Mouse (Mus musculus): Measurements from ENCODE around the gene Scmh1. TPM values are rescaled to one million over a fixed set of nuclear protein-coding genes. Genes with fewer than 3 reads are reported as not detected.
A peak's percentile ranks its signal among the peaks of the same experiment; 100 is the strongest.

Scmh1 gene
- polyA plus RNA-seq, 1 experiment from 2014 or later = 40.0 TPM

DNA sequence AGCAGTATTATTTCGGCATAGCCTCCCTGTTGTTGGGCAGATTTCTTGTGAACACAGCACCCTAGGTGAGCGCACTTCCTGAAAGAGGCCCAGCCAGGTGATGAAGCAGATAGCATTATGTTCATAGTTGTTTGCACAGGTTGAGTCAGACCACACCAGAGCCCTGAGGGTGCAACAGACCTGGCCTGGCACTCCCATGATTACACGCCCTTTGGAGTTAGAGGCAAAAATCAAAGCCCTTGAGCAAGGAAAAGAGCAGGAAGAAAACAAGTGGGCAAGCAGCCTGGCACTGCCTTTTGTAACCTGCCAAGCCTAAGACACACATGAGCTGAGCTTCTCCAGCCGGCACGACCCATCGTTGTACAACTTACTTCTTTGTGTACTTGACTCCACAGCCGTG, 111.4 kb downstream of the Scmh1 start:
- H3K4me2 ChIP-seq (ENCODE audit: low read depth, low read length) = peak overlapping the region; percentile 41; the same call in 1 of the 2 replicates
- H3K36me3 ChIP-seq (ENCODE audit: control insufficient read depth, insufficient read depth, low read length) = no peaks in the 10 kb centered on the region
- peak; percentile 97 for ATAC-seq (ENCODE audit: insufficient read depth, low FRiP score)

DNA sequence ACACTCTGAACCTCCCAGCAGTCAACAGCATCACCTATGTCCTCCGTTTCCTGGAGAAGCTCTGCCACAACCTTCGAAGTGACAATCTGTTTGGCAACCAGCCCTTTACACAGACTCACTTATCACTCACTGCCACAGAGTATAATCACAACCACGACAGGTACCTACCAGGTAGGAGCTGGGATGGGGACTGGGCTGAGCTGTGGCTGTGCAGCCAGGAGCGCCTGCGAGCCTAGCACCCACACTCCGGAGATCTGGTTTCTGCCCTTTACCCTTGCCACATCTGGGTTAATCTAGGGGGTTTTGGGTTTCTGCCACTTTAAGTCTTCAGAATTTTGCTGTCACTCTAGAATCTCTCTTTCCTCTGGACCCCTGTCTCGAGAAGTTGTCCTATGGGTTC, 111.8 kb downstream of the Scmh1 start:
- 70% methylated on average over 7 of the region's 7 CpGs for WGBS
- Histone ChIP-seq H3K4me1 (ENCODE audit: control insufficient read depth, insufficient read depth, low read length) (no peaks in the 10 kb centered on the region; the same call in 1 of the 2 replicates), H3K9me3 (replicated peaks; ENCODE audit: control insufficient read depth, low read length) (no peaks in the 10 kb centered on the region), H3K27me3 (ENCODE audit: control insufficient read depth, insufficient read depth, low read length) (no peaks in the 10 kb centered on the region), H3K4me3 (replicated peaks; ENCODE audit: low read length) (peak overlapping the region; percentile 34), H3K27ac (ENCODE audit: low read length) (peak overlapping the region; percentile 97), H3K36me3 (ENCODE audit: control insufficient read depth, insufficient read depth, low read length) (0 out of 2 replicates have a peak, but pooled peaks cover 3% of the 10 kb centered on the region), H3K4me2 (ENCODE audit: low read depth, low read length) (peak overlapping the region; percentile 41; the same call in 1 of the 2 replicates), H3K9ac (ENCODE audit: low read length) (peak overlapping the region; percentile 65)
- peak; percentile 66 for ATAC-seq (ENCODE audit: insufficient read depth, low FRiP score)

More for the DNA sequence above, 111.4 kb downstream of the Scmh1 start:
- Histone ChIP-seq H3K27ac (ENCODE audit: low read length) (peak overlapping the region; percentile 97), H3K9ac (ENCODE audit: low read length) (peak overlapping the region; percentile 65), H3K4me1 (ENCODE audit: control insufficient read depth, insufficient read depth, low read length) (no peaks in the 10 kb centered on the region; the same call in 1 of the 2 replicates), H3K27me3 (ENCODE audit: control insufficient read depth, insufficient read depth, low read length) (no peaks in the 10 kb centered on the region), H3K4me3 (replicated peaks; ENCODE audit: low read length) (peak overlapping the region; percentile 34), H3K9me3 (replicated peaks; ENCODE audit: control insufficient read depth, low read length) (no peaks in the 10 kb centered on the region)
- 58% methylated on average over 7 of the region's 7 CpGs for WGBS

GRCm38 (mm10) chr4:120517335-120517734, 112.3 kb downstream of the Scmh1 start:
- Histone ChIP-seq H3K36me3 (ENCODE audit: control insufficient read depth, insufficient read depth, low read length) (0 out of 2 replicates have a peak, but pooled peaks cover 3% of the 10 kb centered on the region), H3K4me1 (ENCODE audit: control insufficient read depth, insufficient read depth, low read length) (no peaks in the 10 kb centered on the region; the same call in 1 of the 2 replicates), H3K27me3 (ENCODE audit: control insufficient read depth, insufficient read depth, low read length) (no peaks in the 10 kb centered on the region), H3K27ac (ENCODE audit: low read length) (peak overlapping the region; percentile 97), H3K4me2 (ENCODE audit: low read depth, low read length) (peak overlapping the region; percentile 41), H3K9me3 (replicated peaks; ENCODE audit: control insufficient read depth, low read length) (no peaks in the 10 kb centered on the region), H3K9ac (ENCODE audit: low read length) (peak overlapping the region; percentile 65), H3K4me3 (replicated peaks; ENCODE audit: low read length) (peak overlapping the region; percentile 34)
- 61% methylated on average over 4 of the region's 4 CpGs for WGBS
- ATAC-seq (ENCODE audit: insufficient read depth, low FRiP score) = no peak; the same call in 1 of the 2 replicates

GRCm38 (mm10) chr4:120521761-120522160, 116.7 kb downstream of the Scmh1 start:
- Histone ChIP-seq H3K4me3 (replicated peaks; ENCODE audit: low read length) (no peak overlapping the region), H3K4me2 (ENCODE audit: low read depth, low read length) (no peak overlapping the region), H3K36me3 (ENCODE audit: control insufficient read depth, insufficient read depth, low read length) (0 out of 2 replicates have a peak, but pooled peaks cover 8% of the 10 kb centered on the region), H3K9me3 (replicated peaks; ENCODE audit: control insufficient read depth, low read length) (no peaks in the 10 kb centered on the region), H3K27ac (ENCODE audit: low read length) (no peak overlapping the region), H3K27me3 (ENCODE audit: control insufficient read depth, insufficient read depth, low read length) (no peaks in the 10 kb centered on the region), H3K9ac (ENCODE audit: low read length) (no peak overlapping the region), H3K4me1 (ENCODE audit: control insufficient read depth, insufficient read depth, low read length) (no peaks in the 10 kb centered on the region; the same call in 1 of the 2 replicates)
- no peak for ATAC-seq (ENCODE audit: insufficient read depth, low FRiP score)
- WGBS = 88% methylated on average over 5 of the region's 5 CpGs

- Histone ChIP-seq H3K36me3 (ENCODE audit: control insufficient read depth, insufficient read depth, low read length) (0 out of 2 replicates have a peak, but pooled peaks cover 8% of the 10 kb centered on the region), H3K9me3 (replicated peaks; ENCODE audit: control insufficient read depth, low read length) (no peaks in the 10 kb centered on the region), H3K9ac (ENCODE audit: low read length) (no peak overlapping the region), H3K4me1 (ENCODE audit: control insufficient read depth, insufficient read depth, low read length) (no peaks in the 10 kb centered on the region), H3K27ac (ENCODE audit: low read length) (no peak overlapping the region), H3K27me3 (ENCODE audit: control insufficient read depth, insufficient read depth, low read length) (no peaks in the 10 kb centered on the region), H3K4me2 (ENCODE audit: low read depth, low read length) (no peak overlapping the region), H3K4me3 (replicated peaks; ENCODE audit: low read length) (no peak overlapping the region)
- ATAC-seq (ENCODE audit: insufficient read depth, low FRiP score) = no peak
- WGBS = 89% methylated on average over 4 of the region's 4 CpGs
Observed at GRCm38 (mm10) chr4:120522351-120522750, 117.3 kb downstream of the Scmh1 start.

GRCm38 (mm10) chr4:120523092-120523491, 118.0 kb downstream of the Scmh1 start:
- Histone ChIP-seq H3K4me2 (ENCODE audit: low read depth, low read length) (no peak overlapping the region), H3K36me3 (ENCODE audit: control insufficient read depth, insufficient read depth, low read length) (0 out of 2 replicates have a peak, but pooled peaks cover 10% of the 10 kb centered on the region), H3K27ac (ENCODE audit: low read length) (no peak overlapping the region), H3K4me3 (replicated peaks; ENCODE audit: low read length) (no peak overlapping the region), H3K4me1 (ENCODE audit: control insufficient read depth, insufficient read depth, low read length) (no peaks in the 10 kb centered on the region), H3K27me3 (ENCODE audit: control insufficient read depth, insufficient read depth, low read length) (no peaks in the 10 kb centered on the region), H3K9me3 (replicated peaks; ENCODE audit: control insufficient read depth, low read length) (no peaks in the 10 kb centered on the region), H3K9ac (ENCODE audit: low read length) (no peak overlapping the region)
- WGBS = 85% methylated on average over 3 of the region's 3 CpGs
- ATAC-seq (ENCODE audit: insufficient read depth, low FRiP score) = no peak

GRCm38 (mm10) chr4:120528171-120528570, 123.1 kb downstream of the Scmh1 start:
- no peak for ATAC-seq (ENCODE audit: insufficient read depth, low FRiP score)
- Histone ChIP-seq H3K4me1 (ENCODE audit: control insufficient read depth, insufficient read depth, low read length) (no peaks in the 10 kb centered on the region), H3K9me3 (replicated peaks; ENCODE audit: control insufficient read depth, low read length) (no peaks in the 10 kb centered on the region), H3K4me2 (ENCODE audit: low read depth, low read length) (no peak overlapping the region), H3K36me3 (ENCODE audit: control insufficient read depth, insufficient read depth, low read length) (peaks cover 16% of the 10 kb centered on the region), H3K27ac (ENCODE audit: low read length) (no peak overlapping the region), H3K27me3 (ENCODE audit: control insufficient read depth, insufficient read depth, low read length) (no peaks in the 10 kb centered on the region), H3K4me3 (replicated peaks; ENCODE audit: low read length) (no peak overlapping the region), H3K9ac (ENCODE audit: low read length) (no peak overlapping the region)
- 83% methylated on average over 9 of the region's 9 CpGs for WGBS

DNA sequence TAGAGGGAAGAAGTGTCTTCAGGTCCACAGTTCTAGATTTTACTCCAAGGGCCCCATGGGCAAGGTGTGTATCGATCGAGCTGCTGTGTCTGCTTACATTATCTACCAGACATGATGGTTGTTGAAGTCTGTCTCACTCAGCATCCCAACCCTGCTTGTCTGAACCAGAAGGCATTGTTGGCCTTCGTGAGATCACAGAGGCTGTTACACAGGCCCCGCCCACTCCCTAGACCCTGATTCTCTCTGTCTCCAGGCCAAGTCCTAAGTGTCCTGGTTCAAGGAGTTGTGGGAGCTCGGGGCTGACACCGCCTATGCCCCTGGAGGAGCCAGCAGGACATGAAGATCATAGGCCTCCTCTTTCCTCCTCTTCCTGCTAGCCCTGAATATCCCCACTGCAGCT, 126.9 kb downstream of the Scmh1 start, which contains the start of gene Slfnl1:
Gene Slfnl1, plus strand, starts transcription at position 246 of the 400 bp plus-strand sequence.
- H3K36me3 ChIP-seq (ENCODE audit: control insufficient read depth, insufficient read depth, low read length) = peaks cover 14% of the 10 kb centered on the region
- WGBS = 85% methylated on average over 6 of the region's 6 CpGs
- no peak for ATAC-seq (ENCODE audit: insufficient read depth, low FRiP score)

DNA sequence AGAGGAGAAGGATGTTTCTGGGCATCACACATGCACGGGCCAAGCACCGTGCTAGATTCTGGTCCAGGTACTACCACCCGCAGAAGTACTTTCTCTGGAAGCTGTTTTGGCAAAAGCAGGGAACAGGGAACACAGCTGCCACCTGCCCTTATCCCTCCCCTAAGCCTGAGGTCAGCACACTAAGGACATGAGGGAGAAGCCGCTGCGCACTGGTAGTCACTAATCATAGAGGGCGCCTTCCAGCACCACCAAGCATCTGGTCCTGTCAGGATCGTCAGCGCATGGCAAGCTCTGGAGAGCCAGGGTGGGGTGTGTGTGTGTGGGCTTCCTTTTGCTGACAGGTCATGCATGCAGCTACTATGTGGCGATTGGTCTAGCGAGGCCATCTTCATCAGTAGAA, 133.6 kb downstream of the Scmh1 start:
- Histone ChIP-seq H3K9me3 (replicated peaks; ENCODE audit: control insufficient read depth, low read length) (no peaks in the 10 kb centered on the region), H3K9ac (ENCODE audit: low read length) (no peak overlapping the region), H3K4me3 (replicated peaks; ENCODE audit: low read length) (no peak overlapping the region), H3K27ac (ENCODE audit: low read length) (no peak overlapping the region), H3K4me2 (ENCODE audit: low read depth, low read length) (no peak overlapping the region), H3K36me3 (ENCODE audit: control insufficient read depth, insufficient read depth, low read length) (peaks cover 31% of the 10 kb centered on the region), H3K4me1 (ENCODE audit: control insufficient read depth, insufficient read depth, low read length) (no peaks in the 10 kb centered on the region), H3K27me3 (ENCODE audit: control insufficient read depth, insufficient read depth, low read length) (no peaks in the 10 kb centered on the region)
- no peak for ATAC-seq (ENCODE audit: insufficient read depth, low FRiP score)
- WGBS = 95% methylated on average over 10 of the region's 10 CpGs

More for the DNA sequence above, 126.9 kb downstream of the Scmh1 start, which contains the start of gene Slfnl1:
- Histone ChIP-seq H3K4me3 (replicated peaks; ENCODE audit: low read length) (no peak within 1 kb of the TSS), H3K27ac (ENCODE audit: low read length) (no peak within 1 kb of the TSS), H3K9ac (ENCODE audit: low read length) (no peak within 1 kb of the TSS), H3K9me3 (replicated peaks; ENCODE audit: control insufficient read depth, low read length) (no peaks in the 10 kb centered on the region), H3K4me2 (ENCODE audit: low read depth, low read length) (no peak within 1 kb of the TSS), H3K4me1 (ENCODE audit: control insufficient read depth, insufficient read depth, low read length) (no peaks in the 10 kb centered on the region), H3K27me3 (ENCODE audit: control insufficient read depth, insufficient read depth, low read length) (no peaks in the 10 kb centered on the region)

Data from stomach, embryonic 16.5 days (tissue).